Mouse (Mus musculus) brain, adult 2 months (tissue): ENCODE data around the gene Ncstn.

Source experiments
- DNase-seq: peaks from one replicate; pipeline ENCODE4 v3.0.0; 2011; ENCODE audit warnings: low read depth, low spot score

Gene Ncstn

DNA sequence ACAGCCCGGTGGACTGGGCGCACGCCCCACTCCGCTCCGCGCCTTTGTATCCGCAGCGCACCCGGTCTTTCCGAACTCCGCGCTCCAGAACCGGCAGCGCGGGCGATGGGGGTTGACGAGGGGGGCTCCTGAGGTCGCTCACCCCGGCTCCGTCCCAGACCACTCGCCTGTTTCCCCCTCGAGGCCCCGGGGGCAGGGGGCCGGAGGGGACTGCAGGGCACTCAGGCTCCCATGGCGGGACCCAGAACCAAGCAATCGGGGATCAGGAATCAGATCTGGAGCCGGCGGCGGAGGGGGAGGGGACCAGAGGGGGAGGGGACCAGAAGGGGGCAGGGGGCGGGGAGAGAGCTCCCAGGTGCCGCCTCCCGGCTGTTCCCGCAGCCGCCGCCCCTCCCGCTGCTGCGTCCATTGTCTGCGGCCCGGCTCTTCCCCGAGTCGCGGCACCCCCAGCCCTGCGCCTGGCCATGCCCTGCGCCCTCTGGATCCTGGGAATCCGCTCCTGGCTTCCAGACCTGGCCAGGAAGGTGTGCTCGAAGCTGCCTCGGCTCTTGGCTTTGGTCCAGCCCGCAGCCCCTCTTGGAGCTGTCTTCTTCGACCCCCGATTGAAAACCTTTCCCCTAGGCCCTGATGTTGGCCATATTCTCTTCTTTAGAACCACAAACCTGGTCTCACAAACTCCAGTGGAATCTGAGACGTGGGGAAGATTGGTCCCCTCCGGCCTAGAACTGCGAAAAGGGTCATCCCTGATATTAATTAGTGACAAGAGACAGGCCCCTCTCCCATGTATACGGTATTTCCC lies 55.4 kb downstream of the Ncstn start:
- peak; percentile 92 for DNase-seq

DNA sequence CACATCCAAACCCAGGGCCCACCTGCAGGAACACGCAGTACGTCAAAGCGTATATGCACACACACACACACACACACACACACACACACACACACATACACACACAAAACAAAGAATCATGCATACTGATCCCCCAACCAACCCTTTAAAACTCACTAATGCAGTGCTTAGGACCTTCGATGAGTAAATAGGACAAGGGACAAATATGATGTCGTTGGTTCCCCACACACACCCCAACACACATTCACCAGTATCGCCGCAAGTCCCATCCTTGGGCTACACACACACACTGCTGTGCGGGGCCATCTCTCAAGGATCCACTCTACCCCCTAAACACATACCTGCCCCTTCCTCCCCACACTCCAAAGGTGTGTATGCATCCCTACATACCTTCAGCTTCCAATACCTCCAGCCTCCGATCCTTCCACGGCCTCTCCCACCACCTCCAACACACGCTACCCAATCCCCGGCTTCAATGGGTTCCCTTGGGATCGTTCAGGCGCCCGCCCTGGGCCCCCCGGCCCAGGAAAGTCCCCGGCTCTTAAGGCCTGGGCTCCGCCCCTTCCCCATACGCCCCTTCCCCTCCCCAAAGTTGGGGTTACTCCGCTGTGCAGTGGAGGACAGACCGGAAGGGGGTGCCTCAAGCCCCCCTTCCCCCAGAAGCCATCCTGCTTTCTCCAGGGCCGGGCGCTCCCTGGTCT lies 56.2 kb downstream of the Ncstn start:
- DNase-seq: no peak

DNA sequence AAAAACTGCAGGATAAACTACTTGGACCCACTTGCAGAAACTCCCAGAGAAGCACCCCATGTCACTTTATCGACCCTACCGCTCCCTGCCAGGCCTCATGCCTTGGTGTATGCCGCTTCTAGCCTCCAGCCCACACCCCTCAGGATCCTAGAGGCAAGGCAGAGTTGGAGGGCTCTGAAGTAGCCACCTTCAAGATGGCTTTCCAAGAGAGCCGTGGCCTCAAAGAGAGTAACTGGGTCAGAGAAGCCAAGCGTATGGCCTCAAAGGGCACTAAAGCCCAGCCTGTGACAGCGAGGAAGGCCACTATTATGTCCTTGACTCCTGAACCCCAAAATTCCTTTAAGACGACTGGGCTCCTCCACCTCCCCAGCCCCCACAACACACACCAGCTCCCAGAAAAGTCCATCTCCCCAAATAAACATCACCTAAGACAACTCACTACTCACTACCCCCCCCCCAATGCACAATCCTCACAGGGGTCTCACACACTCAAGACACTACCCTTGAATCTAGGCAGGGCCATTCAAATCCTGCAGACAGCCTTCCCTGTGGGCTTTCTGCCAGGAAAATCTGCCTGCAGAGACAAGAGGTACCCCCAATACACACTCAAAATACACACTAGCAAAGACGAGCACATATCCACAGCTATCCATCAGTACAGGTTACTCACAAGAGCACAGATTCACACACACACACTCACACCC lies 57.2 kb downstream of the Ncstn start:
- DNase-seq: no peak

DNA sequence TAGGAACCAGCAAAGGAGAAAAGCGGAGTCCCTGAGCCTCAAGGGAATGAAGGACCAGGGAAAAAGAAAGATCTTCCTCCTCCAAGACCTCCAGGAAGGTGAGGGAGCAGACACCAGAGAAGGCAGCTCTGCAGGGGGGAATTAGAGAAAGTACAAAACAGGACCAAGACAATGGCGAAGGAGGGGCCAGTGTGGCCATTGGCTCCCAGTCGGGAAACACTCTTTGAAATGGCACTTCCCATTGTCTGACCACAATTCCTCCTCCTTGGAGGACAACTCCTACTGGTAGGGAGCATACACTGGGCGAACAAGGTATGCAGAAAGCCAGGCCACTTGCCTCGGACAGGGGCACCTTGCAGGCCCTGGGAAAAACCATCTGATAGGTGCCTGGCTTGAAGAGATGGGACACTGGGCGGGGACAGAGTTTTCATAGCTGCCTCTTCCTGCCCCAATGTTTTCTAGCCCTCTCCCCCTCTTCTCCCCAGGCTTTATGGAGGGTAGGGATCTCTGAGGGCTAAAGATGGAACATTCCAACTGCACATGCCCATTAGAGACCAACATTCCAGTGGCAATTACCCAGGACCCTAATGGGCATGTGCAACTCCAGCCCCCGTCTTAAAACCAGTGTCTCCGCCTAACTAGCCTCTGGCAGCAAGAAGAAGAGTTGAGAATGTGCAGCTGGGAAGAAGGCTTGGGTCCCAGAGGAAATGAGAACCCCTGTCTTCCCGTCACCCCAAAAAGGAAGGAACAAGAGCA lies 58.3 kb downstream of the Ncstn start:
- no peak for DNase-seq

DNA sequence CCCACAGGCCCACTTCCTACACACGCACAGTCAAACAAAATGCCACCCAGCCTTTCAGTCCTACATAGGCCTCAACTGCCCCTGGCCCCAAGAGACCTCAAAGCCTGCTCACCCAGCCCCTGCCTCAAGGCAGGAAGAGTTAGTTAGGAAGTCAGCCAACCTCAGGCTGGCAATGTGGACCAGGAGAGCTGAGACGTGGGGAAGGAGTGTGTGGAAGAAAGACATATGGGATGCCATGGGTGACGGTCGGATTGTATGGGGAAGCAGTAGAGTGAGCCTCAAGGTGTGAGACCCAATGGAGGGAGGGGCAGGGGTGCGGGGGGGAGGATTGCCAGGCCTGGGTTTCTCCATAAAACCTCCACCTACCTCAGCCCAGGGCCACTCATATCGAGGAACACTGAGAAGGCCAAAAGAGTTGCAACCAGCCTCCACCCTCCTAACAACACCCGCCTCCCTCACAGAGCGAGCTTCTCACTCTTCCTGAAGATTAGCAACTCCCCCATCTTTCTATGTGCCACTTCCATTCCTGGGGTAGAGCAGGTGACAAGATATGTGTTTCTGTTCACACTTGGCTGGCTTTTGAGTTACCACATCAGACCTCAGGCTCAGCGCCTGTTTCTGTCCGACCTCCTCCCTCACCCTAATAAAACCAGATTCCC lies 62.6 kb downstream of the Ncstn start:
- peak; percentile 63 for DNase-seq

DNA sequence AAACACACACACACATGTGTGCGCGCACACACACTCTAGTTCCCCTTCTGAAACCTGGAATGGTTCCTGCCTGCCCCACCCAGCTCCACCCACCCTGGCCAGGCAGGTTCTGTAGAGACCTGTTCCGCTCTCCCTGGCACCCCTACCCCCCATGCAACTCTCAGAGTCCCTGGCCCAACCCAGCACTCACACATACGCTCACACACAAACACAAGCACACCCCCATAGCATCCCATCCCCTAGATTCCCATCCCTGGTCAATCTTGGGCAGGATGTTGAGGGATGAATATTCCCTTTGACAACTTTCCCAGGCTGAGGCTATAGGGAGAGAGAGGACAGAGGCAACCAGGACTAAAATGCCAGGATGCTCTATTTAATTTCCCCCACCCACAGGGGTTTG lies 63.3 kb downstream of the Ncstn start:
- no peak for DNase-seq

DNA sequence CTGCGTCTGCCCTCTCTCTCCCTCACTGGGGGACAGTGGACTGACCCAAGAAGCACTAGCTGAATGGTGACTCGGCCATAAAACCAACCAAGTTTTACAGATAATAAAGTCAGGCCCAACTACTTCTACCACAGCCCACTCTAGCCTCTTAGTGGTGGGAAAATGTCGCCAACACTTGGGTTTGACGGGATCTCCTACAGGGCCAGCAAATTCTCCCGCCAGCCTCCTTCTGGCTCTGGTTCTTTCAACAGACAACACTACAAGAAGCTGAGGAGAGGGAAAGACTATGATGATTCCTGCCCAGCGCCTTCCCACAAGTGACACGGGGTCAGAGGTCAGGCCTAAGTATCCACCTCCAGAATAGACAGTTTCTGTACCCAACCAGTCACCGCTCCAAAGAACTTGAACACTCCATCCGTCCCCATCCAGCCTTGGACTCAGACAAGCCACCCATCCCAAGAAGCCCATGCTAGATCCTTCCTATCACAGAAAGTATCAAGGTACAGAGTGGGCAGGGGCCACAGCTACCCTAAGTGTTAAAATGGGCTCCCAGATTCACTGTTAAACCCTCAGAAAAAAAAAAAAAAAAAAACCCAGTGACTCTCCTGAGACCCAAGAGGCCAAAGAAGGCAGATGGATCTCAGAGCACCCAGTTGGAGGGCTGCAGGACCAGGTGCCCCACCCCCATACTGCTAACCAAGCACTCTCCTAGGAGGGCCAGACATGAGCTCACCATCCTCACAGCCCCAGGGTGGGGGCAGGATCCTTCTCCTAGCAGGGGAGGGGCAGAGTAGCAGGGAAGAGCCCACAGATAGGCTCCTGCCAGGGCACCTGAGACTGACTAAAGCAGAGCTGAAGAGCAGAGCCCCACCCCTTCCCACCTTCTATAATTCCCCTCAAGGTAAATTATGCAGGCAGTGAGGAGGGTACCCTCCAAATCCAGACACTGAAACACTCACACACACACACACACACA lies 64.0 kb downstream of the Ncstn start:
- no peak for DNase-seq

DNA sequence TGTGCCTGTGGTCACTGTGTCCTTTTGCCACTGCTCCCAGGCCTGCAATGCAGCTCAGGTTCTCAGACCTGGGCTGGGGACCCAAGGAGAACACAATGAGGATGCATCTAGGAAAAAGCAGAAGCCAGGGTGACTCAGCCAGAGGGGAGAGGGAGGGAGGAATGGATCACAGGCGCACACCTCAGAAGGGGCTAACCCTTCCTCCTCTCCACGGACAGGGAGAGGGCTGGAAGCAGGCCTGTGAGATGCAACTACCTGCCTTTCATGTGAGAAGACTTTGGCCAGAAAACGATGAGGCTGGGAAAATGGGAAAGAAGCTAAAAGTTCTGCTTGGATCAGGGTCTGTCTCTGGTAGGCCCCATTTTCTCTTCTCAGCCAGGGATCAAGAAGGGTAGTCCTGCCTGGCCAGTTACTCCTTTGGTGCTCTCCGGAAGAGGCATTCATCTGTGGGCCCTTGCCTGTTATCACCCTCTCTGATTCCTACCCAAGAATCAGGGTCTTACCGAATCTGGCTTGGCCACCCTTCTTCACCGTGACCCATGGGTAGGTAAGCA lies 65.0 kb downstream of the Ncstn start:
- DNase-seq: no peak

DNA sequence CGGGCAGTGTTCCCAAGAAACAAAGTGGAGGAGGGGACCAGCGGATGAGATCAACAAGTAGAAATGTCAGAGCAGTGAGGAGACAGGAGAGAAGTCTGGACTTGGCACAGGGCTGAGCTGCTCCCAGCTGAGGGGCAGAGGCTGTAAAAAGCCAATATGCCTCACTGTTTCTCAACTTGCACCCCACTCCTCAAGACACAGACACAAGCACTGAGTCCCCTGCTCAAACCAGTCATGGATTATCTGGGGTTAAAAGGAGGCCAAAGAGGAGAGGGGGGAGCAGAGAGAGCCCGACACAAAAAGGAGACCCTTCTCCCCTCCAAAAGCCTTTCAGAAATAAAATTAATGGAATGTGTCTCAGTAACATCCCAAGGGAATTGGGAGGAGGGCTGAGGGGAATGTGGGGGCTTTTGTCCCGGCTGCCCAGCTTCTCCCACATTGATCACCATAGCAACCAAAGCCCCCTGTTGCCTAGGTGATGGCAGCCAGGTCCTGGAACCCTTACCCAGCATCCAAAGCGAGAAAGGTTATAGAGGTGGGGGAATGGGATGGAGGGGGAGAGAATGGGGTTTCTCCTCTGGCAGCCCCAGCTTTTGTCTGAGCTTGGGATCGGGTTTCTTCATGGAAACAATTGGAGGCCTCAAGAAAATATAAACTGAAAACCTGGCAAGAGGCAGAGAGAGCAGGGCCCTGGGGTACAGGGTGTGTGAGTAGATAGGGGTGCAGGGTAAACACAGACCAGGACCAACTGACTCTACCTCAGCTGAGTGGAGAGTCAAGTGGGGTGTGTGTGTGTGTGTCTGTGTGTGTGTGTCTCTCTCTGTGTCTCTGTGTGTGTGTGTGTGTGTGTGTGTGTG lies 65.7 kb downstream of the Ncstn start:
- no peak for DNase-seq

DNA sequence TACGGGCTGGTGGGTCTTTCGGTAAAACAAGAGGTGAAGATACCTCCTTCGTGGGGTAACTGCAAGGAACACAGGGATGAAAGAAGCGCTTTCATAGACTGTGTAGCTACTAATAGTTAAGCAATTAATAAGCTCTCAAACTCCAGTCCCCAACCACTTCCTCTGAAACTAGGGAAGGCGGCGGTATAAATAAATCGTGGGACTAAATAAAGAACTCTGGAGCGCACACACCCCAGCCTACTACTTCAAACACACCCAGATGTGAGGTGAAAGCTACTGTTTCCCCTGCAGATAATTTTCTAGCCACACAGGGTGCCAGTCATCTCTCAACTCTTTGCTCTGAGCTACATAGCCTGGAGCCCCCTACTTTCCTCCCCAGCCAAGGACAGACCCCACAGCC lies 66.6 kb downstream of the Ncstn start:
- peak; percentile 58 for DNase-seq
